8 mouse cellular contexts compared by ENCODE assay signal in the genomic region with DNA sequence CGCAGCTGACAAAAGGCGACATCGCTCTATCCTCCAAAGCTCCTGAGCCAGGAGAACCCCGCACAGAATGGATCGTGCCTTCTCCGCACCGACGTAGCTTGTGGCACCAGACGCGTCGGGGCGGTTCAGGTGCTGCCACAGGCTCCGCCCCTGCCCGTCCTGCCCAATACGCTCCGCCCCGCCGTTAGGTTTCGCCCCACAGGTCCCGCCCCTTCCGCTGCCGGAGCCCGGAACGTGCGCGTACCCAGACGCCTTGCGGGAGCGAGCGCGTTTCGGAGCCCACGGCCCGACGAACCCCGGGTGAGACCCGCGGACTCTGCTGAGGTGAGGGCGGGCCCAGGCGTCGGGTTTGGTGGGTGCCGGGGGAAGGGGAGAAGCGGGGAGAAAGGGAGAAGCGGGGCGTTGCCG. TPM values are rescaled to one million over a fixed set of nuclear protein-coding genes. Genes with fewer than 3 reads are reported as not detected.
A peak's percentile ranks its signal among the peaks of the same experiment; 100 is the strongest.
DNase-seq lines count a peak whose midpoint lies in the region; ATAC-seq and TF ChIP-seq lines count a peak whose summit lies in the region.

Nfrkb (plus strand) TSS at position 246 of the 408 bp plus-strand sequence.

- peak within 1 kb of the TSS; percentile 93 for H3K4me3 ChIP-seq in heart, embryonic 12.5 days
- peak within 1 kb of the TSS; percentile 96 for H3K4me3 ChIP-seq in kidney, postnatal 0 days (replicated peaks; ENCODE audit: low read depth, low read length)
- peak within 1 kb of the TSS; percentile 91 for H3K4me3 ChIP-seq in liver, embryonic 11.5 days (ENCODE audit: low read depth, low read length)
- peak within 1 kb of the TSS; percentile 94 for H3K4me3 ChIP-seq in stomach, embryonic 14.5 days (ENCODE audit: low read depth, low read length)

- peak within 1 kb of the TSS; percentile 90 for H3K9ac ChIP-seq in heart, embryonic 12.5 days
- H3K9ac ChIP-seq in kidney, postnatal 0 days (ENCODE audit: low read depth, low read length), result peak within 1 kb of the TSS; percentile 93
- peak within 1 kb of the TSS; percentile 88 for H3K9ac ChIP-seq in liver, embryonic 11.5 days (ENCODE audit: low read depth, low read length)
- peak within 1 kb of the TSS; percentile 76 for H3K9ac ChIP-seq in stomach, embryonic 14.5 days (replicated peaks; ENCODE audit: low read depth, low read length)

- WGBS in heart, embryonic 12.5 days, result under 1% methylated on average over 46 of the region's 46 CpGs
- under 1% methylated on average over 44 of the region's 46 CpGs for WGBS in kidney, postnatal 0 days
- WGBS in liver, embryonic 11.5 days, result under 1% methylated on average over 45 of the region's 46 CpGs
- under 1% methylated on average over 46 of the region's 46 CpGs for WGBS in stomach, embryonic 14.5 days

- peak within 1 kb of the TSS; percentile 29 for H3K27ac ChIP-seq in heart, embryonic 12.5 days (ENCODE audit: poor library complexity, severe bottlenecking)
- peak within 1 kb of the TSS; percentile 68 for H3K27ac ChIP-seq in kidney, postnatal 0 days
- H3K27ac ChIP-seq in liver, embryonic 11.5 days (ENCODE audit: low read depth, low read length), result peak within 1 kb of the TSS; percentile 61; the same call in 1 of the 2 replicates
- H3K27ac ChIP-seq in stomach, embryonic 14.5 days (ENCODE audit: low read length), result peak within 1 kb of the TSS; percentile 27; the same call in 1 of the 2 replicates

- H3K4me1 ChIP-seq in heart, embryonic 12.5 days (replicated peaks), result peaks cover 18% of the 10 kb centered on the region
- peaks cover 8% of the 10 kb centered on the region; the same call in 1 of the 2 replicates for H3K4me1 ChIP-seq in kidney, postnatal 0 days (replicated peaks; ENCODE audit: insufficient read depth, low read length)
- H3K4me1 ChIP-seq in liver, embryonic 11.5 days (replicated peaks; ENCODE audit: control insufficient read depth, insufficient read depth, low read length), result peaks cover 11% of the 10 kb centered on the region
- peaks cover 12% of the 10 kb centered on the region; the same call in 1 of the 2 replicates for H3K4me1 ChIP-seq in stomach, embryonic 14.5 days (ENCODE audit: control insufficient read depth, insufficient read depth, low read length)

- TF ChIP-seq CTCF in kidney, postnatal 0 days (IDR thresholded peaks at IDR 0.05; ENCODE audit: low read depth), result no peak

- no peaks in the 10 kb centered on the region for H3K27me3 ChIP-seq in heart, embryonic 12.5 days (replicated peaks)
- H3K27me3 ChIP-seq in kidney, postnatal 0 days (ENCODE audit: insufficient read depth, low read length), result no peaks in the 10 kb centered on the region
- H3K27me3 ChIP-seq in liver, embryonic 11.5 days (replicated peaks; ENCODE audit: control insufficient read depth, insufficient read depth, low read length), result no peaks in the 10 kb centered on the region
- no peaks in the 10 kb centered on the region for H3K27me3 ChIP-seq in stomach, embryonic 14.5 days (ENCODE audit: control insufficient read depth, insufficient read depth, low read length)

- DNase-seq in CD4-positive helper T cell, adult 2 months (ENCODE audit: low read depth, low spot score), result peak; percentile 96
- peak; percentile 79 for DNase-seq in brain, embryonic 18.5 days (ENCODE audit: low read depth, low spot score)
- peak; percentile 98 for DNase-seq in kidney, postnatal 0 days (ENCODE audit: low spot score)
- peak; percentile 96 for DNase-seq in liver, embryonic 11.5 days (ENCODE audit: low spot score)
- peak; percentile 97 for DNase-seq in naive thymus-derived CD4-positive, alpha-beta T cell, adult 2 months (ENCODE audit: low read depth)

- peak; percentile 100 for ATAC-seq in erythroid progenitor cell, adult 5-6 weeks (replicated peaks; ENCODE audit: low FRiP score, poor library complexity, severe bottlenecking)
- peak; percentile 94 for ATAC-seq in heart, embryonic 12.5 days (ENCODE audit: insufficient number of reproducible peaks, low FRiP score)
- ATAC-seq in kidney, postnatal 0 days (replicated peaks; ENCODE audit: low FRiP score, low read depth), result peak; percentile 94
- peak; percentile 97 for ATAC-seq in liver, embryonic 11.5 days (replicated peaks; ENCODE audit: low FRiP score)
- peak; percentile 97 for ATAC-seq in stomach, embryonic 14.5 days (ENCODE audit: insufficient number of reproducible peaks, insufficient read depth, low FRiP score, low read depth)

- peak within 1 kb of the TSS; percentile 92 for H3K4me2 ChIP-seq in heart, embryonic 12.5 days
- H3K4me2 ChIP-seq in kidney, postnatal 0 days (ENCODE audit: low read length), result peak within 1 kb of the TSS; percentile 83
- peak within 1 kb of the TSS; percentile 83 for H3K4me2 ChIP-seq in liver, embryonic 11.5 days
- H3K4me2 ChIP-seq in stomach, embryonic 14.5 days (replicated peaks; ENCODE audit: low read depth, low read length), result peak within 1 kb of the TSS; percentile 68

- H3K36me3 ChIP-seq in heart, embryonic 12.5 days, result peaks cover 16% of the 10 kb centered on the region
- H3K36me3 ChIP-seq in kidney, postnatal 0 days (ENCODE audit: insufficient read depth, low read length), result 0 out of 2 replicates have a peak, but pooled peaks cover 1% of the 10 kb centered on the region
- H3K36me3 ChIP-seq in liver, embryonic 11.5 days (ENCODE audit: control insufficient read depth, insufficient read depth, low read length), result peaks cover under 1% of the 10 kb centered on the region; the same call in 1 of the 2 replicates
- peaks cover 8% of the 10 kb centered on the region; the same call in 1 of the 2 replicates for H3K36me3 ChIP-seq in stomach, embryonic 14.5 days (ENCODE audit: control insufficient read depth, insufficient read depth, low read length)

- no peaks in the 10 kb centered on the region for H3K9me3 ChIP-seq in heart, embryonic 12.5 days (replicated peaks)
- no peaks in the 10 kb centered on the region for H3K9me3 ChIP-seq in kidney, postnatal 0 days (replicated peaks; ENCODE audit: low read length)
- H3K9me3 ChIP-seq in liver, embryonic 11.5 days (ENCODE audit: control insufficient read depth, low read length), result no peaks in the 10 kb centered on the region
- H3K9me3 ChIP-seq in stomach, embryonic 14.5 days (ENCODE audit: control insufficient read depth, low read depth, low read length), result no peaks in the 10 kb centered on the region

RNA-seq across cellular contexts. Expression of gene Nfrkb, which starts in this region (rescaled TPM):
- total RNA-seq in erythroid progenitor cell, adult 5-6 weeks (2015; ENCODE audit: low replicate concordance), result 10.5 and 12.2 TPM in 2 replicates
- total RNA-seq in erythroid progenitor cell, adult 5-6 weeks (2017; ENCODE audit: low replicate concordance), result 6.6 and 12.6 TPM in 2 replicates
- 16.8 and 16.9 TPM in 2 replicates for polyA plus RNA-seq in heart, embryonic 12.5 days (2016; fragmentation: Nextera tagmentation; extraction: Ambion mirVana)
- 14.4 and 18.2 TPM in 2 replicates for polyA plus RNA-seq in kidney, postnatal 0 days (2015; fragmentation: Nextera tagmentation; extraction: Ambion mirVana)
- 16.1 and 16.4 TPM in 2 replicates for polyA plus RNA-seq in liver, embryonic 11.5 days (2014; fragmentation: Nextera tagmentation; extraction: Ambion mirVana)
- polyA plus RNA-seq in stomach, embryonic 14.5 days (2014; fragmentation: Nextera tagmentation; extraction: Ambion mirVana), result 34.5 and 38.2 TPM in 2 replicates

Comparison
In these comparisons a context has a peak if more than half of its experiments do, and no peak if none do; other contexts are left out.
1. Peak in every context shown above with its lines: DNase-seq, ATAC-seq, H3K4me3 ChIP-seq and H3K27ac ChIP-seq.